Mouse (Mus musculus) midbrain, embryonic 13.5 days (tissue): Measurements from ENCODE around the gene Cux1. TPM values are rescaled to one million over a fixed set of nuclear protein-coding genes. Genes with fewer than 3 reads are reported as not detected.

Experiments used
- ATAC-seq: fragments of 200-750 bp; cut with Nextera tagmentation; 2 replicates; pipeline ENCODE4 v1.8.0; 2017; ENCODE audit warnings: mild to moderate bottlenecking, moderate TSS enrichment, moderate library complexity
- H3K27ac ChIP-seq: fragments of 300-500 bp; sonication (generic); 2 replicates; pipeline ENCODE4 v1.5.1; 2015; ENCODE audit warnings: inconsistent platforms, mild to moderate bottlenecking, moderate library complexity
- H3K27me3 ChIP-seq: fragments of 300-500 bp; sonication (generic); 2 replicates; pipeline ENCODE4 v1.6.1; 2015; ENCODE audit warnings: mild to moderate bottlenecking, inconsistent platforms
- H3K36me3 ChIP-seq: fragments of 300-500 bp; sonication (generic); 2 replicates; pipeline ENCODE4 v1.6.1; 2015; ENCODE audit warnings: mild to moderate bottlenecking, inconsistent platforms
- H3K4me1 ChIP-seq: fragments of 300-500 bp; sonication (generic); replicated peaks from 2 replicates; pipeline ENCODE4 v1.6.1; 2015; ENCODE audit warnings: inconsistent platforms
- H3K4me2 ChIP-seq: fragments of 300-500 bp; sonication (generic); replicated peaks from 2 replicates; pipeline ENCODE4 v1.6.1; 2015; ENCODE audit warnings: moderate library complexity, mild to moderate bottlenecking, inconsistent platforms
- H3K4me3 ChIP-seq: fragments of 300-500 bp; sonication (generic); replicated peaks from 2 replicates; pipeline ENCODE4 v1.5.1; 2015; ENCODE audit warnings: mild to moderate bottlenecking, inconsistent platforms
- H3K9ac ChIP-seq: fragments of 300-500 bp; sonication (generic); replicated peaks from 2 replicates; pipeline ENCODE4 v1.6.1; 2015; ENCODE audit warnings: mild to moderate bottlenecking, inconsistent platforms
- H3K9me3 ChIP-seq: fragments of 300-500 bp; sonication (generic); 2 replicates; pipeline ENCODE4 v1.6.1; 2016; ENCODE audit warnings: mild to moderate bottlenecking, inconsistent platforms
- WGBS: fragments of 180-500 bp; shearing (Covaris S2); methylation state at CpG from one replicate; pipeline ENCODE4 v1.1.7; 2015; 5-methylcytosine and 5-hydroxymethylcytosine counted together
- polyA plus RNA-seq: library from polyadenylated mRNA; unstranded; fragments of >200 nt; fragmentation: Nextera tagmentation; extraction: Ambion mirVana; gene quantifications from 2 replicates; pipeline ENCODE4 v1.2.1, GENCODE M21; 2015

The Cux1 gene
- 126 TPM in 2 replicates for polyA plus RNA-seq

- H3K27ac ChIP-seq, result peak within 1 kb of the TSS; percentile 97
- peaks cover 36% of the 10 kb centered on the region for H3K27me3 ChIP-seq
- peak within 1 kb of the TSS; percentile 94 for H3K9ac ChIP-seq
- WGBS, result 1% methylated on average over 75 of the region's 103 CpGs
- H3K4me1 ChIP-seq, result peaks cover 47% of the 10 kb centered on the region
- H3K36me3 ChIP-seq, result no peaks in the 10 kb centered on the region
- peak within 1 kb of the TSS; percentile 98 for H3K4me3 ChIP-seq
- no peaks in the 10 kb centered on the region for H3K9me3 ChIP-seq
- peak within 1 kb of the TSS; percentile 87 for H3K4me2 ChIP-seq
- peak; percentile 93 for ATAC-seq
Measured at GRCm38 (mm10) chr5:136567176-136568025, at the start of gene Cux1. Cux1 (minus strand) TSS chr5:136567490.

GRCm38 (mm10) chr5:136612391-136612790 lies 45.1 kb upstream of the Cux1 start:
- 86% methylated on average over 1 of the region's 1 CpGs for WGBS

GRCm38 (mm10) chr5:136608814-136609434 lies 41.6 kb upstream of the Cux1 start:
- Histone ChIP-seq H3K36me3 (no peaks in the 10 kb centered on the region), H3K27me3 (no peaks in the 10 kb centered on the region), H3K4me2 (no peak overlapping the region), H3K9me3 (no peaks in the 10 kb centered on the region), H3K9ac (no peak overlapping the region), H3K4me3 (no peak overlapping the region), H3K4me1 (no peaks in the 10 kb centered on the region), H3K27ac (no peak overlapping the region)
- WGBS, result 53% methylated on average over 6 of the region's 6 CpGs
- no peak for ATAC-seq

More at GRCm38 (mm10) chr5:136612391-136612790, 45.1 kb upstream of the Cux1 start:
- no peaks in the 10 kb centered on the region for H3K9me3 ChIP-seq
- H3K36me3 ChIP-seq, result no peaks in the 10 kb centered on the region
- H3K9ac ChIP-seq, result no peak overlapping the region
- no peak overlapping the region for H3K4me3 ChIP-seq
- peaks cover 2% of the 10 kb centered on the region; the same call in 1 of the 2 replicates for H3K27me3 ChIP-seq
- no peak for ATAC-seq
- no peaks in the 10 kb centered on the region for H3K4me1 ChIP-seq
- no peak overlapping the region for H3K27ac ChIP-seq
- H3K4me2 ChIP-seq, result no peak overlapping the region

GRCm38 (mm10) chr5:136605144-136605543 lies 37.9 kb upstream of the Cux1 start:
- Histone ChIP-seq H3K4me1 (no peaks in the 10 kb centered on the region), H3K9me3 (no peaks in the 10 kb centered on the region), H3K27me3 (no peaks in the 10 kb centered on the region), H3K4me2 (no peak overlapping the region), H3K36me3 (no peaks in the 10 kb centered on the region), H3K4me3 (no peak overlapping the region), H3K9ac (no peak overlapping the region), H3K27ac (no peak overlapping the region)
- 85% methylated on average over 11 of the region's 11 CpGs for WGBS
- ATAC-seq, result no peak

GRCm38 (mm10) chr5:136603176-136603964 lies 36.1 kb upstream of the Cux1 start:
- no peaks in the 10 kb centered on the region for H3K36me3 ChIP-seq
- no peak overlapping the region for H3K9ac ChIP-seq
- no peaks in the 10 kb centered on the region for H3K27me3 ChIP-seq
- H3K4me1 ChIP-seq, result no peaks in the 10 kb centered on the region
- 78% methylated on average over 13 of the region's 13 CpGs for WGBS
- H3K27ac ChIP-seq, result no peak overlapping the region
- ATAC-seq, result no peak
- H3K4me3 ChIP-seq, result no peak overlapping the region
- no peaks in the 10 kb centered on the region for H3K9me3 ChIP-seq
- no peak overlapping the region for H3K4me2 ChIP-seq

- no peaks in the 10 kb centered on the region for H3K4me1 ChIP-seq
- H3K27ac ChIP-seq, result no peak overlapping the region
- H3K27me3 ChIP-seq, result no peaks in the 10 kb centered on the region
- no peaks in the 10 kb centered on the region for H3K36me3 ChIP-seq
- H3K9me3 ChIP-seq, result no peaks in the 10 kb centered on the region
- H3K4me2 ChIP-seq, result no peak overlapping the region
- no peak overlapping the region for H3K9ac ChIP-seq
- H3K4me3 ChIP-seq, result no peak overlapping the region
- no peak for ATAC-seq
- 76% methylated on average over 5 of the region's 5 CpGs for WGBS
Measured at GRCm38 (mm10) chr5:136600511-136600910, 33.2 kb upstream of the Cux1 start.

GRCm38 (mm10) chr5:136594896-136595540 lies 27.7 kb upstream of the Cux1 start:
- no peaks in the 10 kb centered on the region for H3K36me3 ChIP-seq
- no peak overlapping the region for H3K27ac ChIP-seq
- no peak overlapping the region for H3K9ac ChIP-seq
- no peak for ATAC-seq
- H3K4me1 ChIP-seq, result no peaks in the 10 kb centered on the region
- H3K27me3 ChIP-seq, result no peaks in the 10 kb centered on the region
- H3K4me2 ChIP-seq, result no peak overlapping the region
- no peaks in the 10 kb centered on the region for H3K9me3 ChIP-seq
- WGBS, result 74% methylated on average over 8 of the region's 8 CpGs
- H3K4me3 ChIP-seq, result no peak overlapping the region

GRCm38 (mm10) chr5:136591816-136592499 lies 24.7 kb upstream of the Cux1 start:
- H3K4me3 ChIP-seq, result no peak overlapping the region
- H3K36me3 ChIP-seq, result no peaks in the 10 kb centered on the region
- whole genome bisulfite sequencing, result 92% methylated on average over 8 of the region's 8 CpGs
- no peak overlapping the region for H3K27ac ChIP-seq
- no peaks in the 10 kb centered on the region for H3K9me3 ChIP-seq
- no peaks in the 10 kb centered on the region for H3K4me1 ChIP-seq
- H3K9ac ChIP-seq, result no peak overlapping the region
- no peak for ATAC-seq
- H3K4me2 ChIP-seq, result no peak overlapping the region
- no peaks in the 10 kb centered on the region for H3K27me3 ChIP-seq

GRCm38 (mm10) chr5:136589002-136589401 lies 21.7 kb upstream of the Cux1 start:
- Histone ChIP-seq H3K27ac (no peak overlapping the region), H3K4me3 (no peak overlapping the region), H3K4me1 (no peaks in the 10 kb centered on the region), H3K4me2 (no peak overlapping the region), H3K9me3 (no peaks in the 10 kb centered on the region), H3K9ac (no peak overlapping the region), H3K36me3 (no peaks in the 10 kb centered on the region), H3K27me3 (no peaks in the 10 kb centered on the region)
- WGBS, result 78% methylated on average over 2 of the region's 2 CpGs
- ATAC-seq, result no peak

GRCm38 (mm10) chr5:136588471-136588870 lies 21.2 kb upstream of the Cux1 start:
- H3K9me3 ChIP-seq, result no peaks in the 10 kb centered on the region
- H3K36me3 ChIP-seq, result no peaks in the 10 kb centered on the region
- no peak overlapping the region for H3K27ac ChIP-seq
- 78% methylated on average over 3 of the region's 3 CpGs for WGBS
- H3K9ac ChIP-seq, result no peak overlapping the region
- H3K27me3 ChIP-seq, result no peaks in the 10 kb centered on the region
- no peak overlapping the region for H3K4me2 ChIP-seq
- ATAC-seq, result no peak
- no peak overlapping the region for H3K4me3 ChIP-seq
- no peaks in the 10 kb centered on the region for H3K4me1 ChIP-seq

GRCm38 (mm10) chr5:136584676-136585285 lies 17.5 kb upstream of the Cux1 start:
- WGBS, result 69% methylated on average over 4 of the region's 4 CpGs
- no peaks in the 10 kb centered on the region for H3K36me3 ChIP-seq

More at GRCm38 (mm10) chr5:136584676-136585285, 17.5 kb upstream of the Cux1 start:
- no peak overlapping the region for H3K27ac ChIP-seq
- no peak overlapping the region for H3K4me3 ChIP-seq
- H3K27me3 ChIP-seq, result peaks cover 29% of the 10 kb centered on the region
- no peak overlapping the region for H3K9ac ChIP-seq
- peaks cover 3% of the 10 kb centered on the region; the same call in 1 of the 2 replicates for H3K4me1 ChIP-seq
- H3K9me3 ChIP-seq, result no peaks in the 10 kb centered on the region
- H3K4me2 ChIP-seq, result no peak overlapping the region
- no peak for ATAC-seq
